Mouse (Mus musculus): ENCODE results near the gene Abcc5.

GRCm38 (mm10) chr16:20395216-20395907 lies 30.8 kb downstream of the Abcc5 start:
- TF ChIP-seq CTCF (IDR thresholded peaks at IDR 0.05; ENCODE audit: low read depth) (no peak), EP300 (IDR thresholded peaks at IDR 0.05; ENCODE audit: low read depth) (no peak)

All from heart, postnatal 0 days (tissue).